Mouse (Mus musculus) frontal cortex, adult (tissue): ENCODE data around the gene Dnase1l3.

Source experiments
- ATAC-seq: cut with Nextera tagmentation; 2 replicates; pipeline ENCODE4 v1.9.2; 2017; ENCODE audit warnings: mild to moderate bottlenecking, moderate library complexity, mixed read lengths; ENCODE audit not compliant: low TSS enrichment

Dnase1l3 gene

DNA sequence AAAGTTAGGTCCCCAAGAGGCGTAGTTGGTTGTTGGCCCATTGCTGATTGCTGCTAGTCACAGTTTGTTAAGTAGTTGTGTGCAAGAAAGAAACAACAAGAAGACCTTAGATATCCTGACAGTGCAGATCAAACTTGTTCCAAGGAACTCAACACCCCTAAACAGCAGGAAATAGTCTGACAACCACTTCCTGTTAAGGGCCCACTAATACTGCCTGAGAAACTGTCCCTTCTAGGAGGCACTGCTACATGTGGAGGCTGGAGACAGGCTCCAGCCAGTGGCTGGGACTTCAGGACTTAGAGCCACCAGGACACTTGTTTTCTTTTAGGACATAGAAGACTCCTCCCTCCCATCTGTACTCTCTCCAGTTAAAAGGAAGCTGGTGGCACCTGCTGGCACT is 16.9 kb downstream of the Dnase1l3 start:
- ATAC-seq = 0 out of 2 replicates have a peak, but pooled peaks have one; percentile 52

GRCm38 (mm10) chr14:7975177-7975576 is 19.2 kb downstream of the Dnase1l3 start:
- ATAC-seq = peak; percentile 56

DNA sequence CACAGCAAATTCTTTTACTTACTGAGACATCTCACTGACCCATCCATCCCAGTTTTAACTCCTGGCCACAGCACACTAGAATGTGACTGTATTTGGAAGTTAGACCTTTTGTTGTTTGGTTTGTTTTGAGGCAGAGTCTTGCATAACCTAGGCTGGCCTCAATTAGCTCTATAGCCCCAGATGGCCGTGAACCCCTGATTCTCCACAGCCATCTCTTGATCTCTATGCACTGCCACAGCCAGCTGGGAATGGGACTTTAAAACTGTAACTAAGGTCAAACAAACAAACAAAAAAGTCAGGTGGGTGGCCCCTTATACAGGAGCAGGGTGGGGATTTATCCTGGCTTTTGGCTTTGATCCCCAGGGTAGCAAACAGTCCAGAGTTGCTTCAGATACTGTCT is 19.7 kb downstream of the Dnase1l3 start:
- ATAC-seq = no peak

DNA sequence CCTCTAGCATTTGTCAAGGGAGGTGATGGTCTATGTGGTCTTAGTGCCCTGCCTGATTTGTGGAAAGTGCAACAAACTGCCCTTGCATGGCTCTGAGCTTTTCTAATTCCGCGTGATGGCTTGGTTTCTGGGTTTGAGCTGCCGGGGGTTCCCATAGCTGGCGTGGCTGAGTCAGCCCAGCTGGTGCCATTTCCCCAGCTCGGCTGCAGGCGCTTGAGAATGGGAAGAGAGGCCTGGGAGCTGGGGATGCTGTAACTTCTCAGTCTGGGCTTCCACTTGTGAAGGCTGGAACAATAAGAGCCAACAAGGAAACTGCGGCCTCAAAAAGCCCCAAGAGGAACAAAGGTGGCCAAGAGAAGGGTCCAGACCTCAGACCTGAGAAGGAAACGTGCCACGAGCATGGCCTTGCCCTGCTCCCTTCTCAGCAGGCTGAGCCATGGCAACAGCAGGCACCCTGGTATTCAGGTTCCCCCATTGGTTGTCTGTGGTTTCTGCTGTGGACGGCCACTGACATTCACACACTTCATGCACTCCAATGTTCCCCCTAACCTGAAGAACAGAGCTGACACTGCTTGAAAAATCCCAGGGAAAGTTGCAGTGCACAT is 22.4 kb downstream of the Dnase1l3 start:
- ATAC-seq = peak; percentile 67; the same call in 1 of the 2 replicates

DNA sequence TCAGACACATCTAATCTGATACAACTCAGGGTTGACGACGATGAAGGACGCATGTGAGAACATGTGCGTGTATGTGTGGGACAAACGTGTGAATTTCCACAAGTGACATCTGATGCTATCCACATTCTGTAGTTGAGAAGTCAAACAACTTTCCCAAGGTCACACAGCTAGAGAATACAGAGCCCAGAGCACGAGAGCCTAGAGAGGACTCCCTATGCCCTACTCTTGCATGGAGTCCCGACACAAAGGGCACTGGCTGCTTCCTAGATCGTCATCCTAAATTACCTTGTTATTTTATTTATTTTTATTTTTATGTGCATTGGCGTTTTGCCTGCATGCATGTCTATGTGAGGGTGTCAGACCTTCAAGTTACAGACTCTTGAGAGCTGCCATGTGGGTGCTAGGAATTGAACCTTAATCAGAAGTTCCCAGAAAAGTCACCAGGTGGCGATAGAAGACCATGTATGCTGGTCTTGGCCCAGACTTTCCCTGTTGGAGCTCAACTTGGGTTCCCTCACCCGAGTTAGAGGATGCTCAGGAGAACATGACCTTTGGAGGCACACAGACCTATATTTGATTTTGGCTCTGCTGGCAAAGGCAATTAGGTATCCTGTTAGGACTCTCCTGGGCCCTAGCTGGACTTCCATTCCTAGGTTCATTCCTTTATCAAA is 30.0 kb downstream of the Dnase1l3 start:
- peak; percentile 86 for ATAC-seq

- no peak for ATAC-seq
These were observed 31.2 kb downstream of the Dnase1l3 start for GRCm38 (mm10) chr14:7963160-7963559.

DNA sequence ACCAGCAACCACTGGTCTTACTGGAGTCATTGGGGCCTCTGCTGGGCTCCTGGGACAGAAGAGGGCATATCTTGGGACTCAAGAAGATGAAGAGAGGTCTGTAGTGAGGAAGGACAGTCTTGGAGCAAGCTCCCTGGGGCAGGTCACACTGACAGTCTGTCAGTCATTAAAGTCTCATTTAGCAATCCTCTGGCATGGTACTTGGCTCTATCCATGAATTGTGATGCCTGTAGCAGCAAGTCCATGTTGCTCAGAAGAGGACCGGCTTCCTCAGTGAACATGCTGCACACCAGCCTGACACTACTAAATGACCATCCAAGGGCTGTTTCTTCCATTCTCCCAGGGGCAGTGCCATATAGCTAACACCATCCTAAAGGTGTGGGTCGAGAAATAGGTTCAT is 31.7 kb downstream of the Dnase1l3 start:
- ATAC-seq = no peak

DNA sequence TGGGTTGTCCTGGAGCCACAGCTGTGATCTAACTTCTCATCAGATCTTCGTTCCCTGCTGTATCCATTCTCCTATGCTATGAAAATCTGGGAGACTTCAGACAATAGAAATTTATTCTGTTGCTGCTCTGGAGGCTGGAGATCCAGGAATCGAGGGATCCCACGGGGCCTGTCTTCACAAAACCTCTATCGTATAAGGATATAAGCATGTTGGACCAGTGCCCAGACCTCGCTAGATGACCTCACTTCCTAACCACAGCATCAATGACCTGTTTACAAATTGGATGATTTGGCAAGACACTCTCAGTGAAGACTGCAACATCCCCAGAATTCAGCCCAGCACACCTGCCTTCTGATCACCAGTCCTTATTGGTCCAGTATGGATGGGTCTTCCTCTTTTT is 32.7 kb downstream of the Dnase1l3 start:
- no peak for ATAC-seq

DNA sequence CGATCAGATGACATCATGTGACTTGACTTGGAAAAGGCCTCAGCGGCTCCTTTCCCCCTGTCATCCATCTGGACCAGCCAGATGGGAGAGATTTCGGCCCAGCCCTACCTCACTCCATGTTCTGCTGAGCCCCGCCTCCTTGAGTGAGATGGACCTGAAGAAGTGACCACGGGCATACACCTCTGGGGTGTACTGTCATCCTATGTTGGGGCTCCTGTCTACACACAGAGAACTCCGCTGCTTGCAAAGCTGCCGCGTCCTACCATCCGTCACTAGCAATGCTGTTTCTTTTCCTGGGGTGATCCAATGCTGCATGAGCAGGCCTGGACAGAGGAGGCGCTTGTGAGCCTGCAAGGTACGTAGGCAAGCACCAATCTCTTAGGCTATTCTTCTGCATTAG is 33.8 kb downstream of the Dnase1l3 start:
- ATAC-seq = peak; percentile 93

DNA sequence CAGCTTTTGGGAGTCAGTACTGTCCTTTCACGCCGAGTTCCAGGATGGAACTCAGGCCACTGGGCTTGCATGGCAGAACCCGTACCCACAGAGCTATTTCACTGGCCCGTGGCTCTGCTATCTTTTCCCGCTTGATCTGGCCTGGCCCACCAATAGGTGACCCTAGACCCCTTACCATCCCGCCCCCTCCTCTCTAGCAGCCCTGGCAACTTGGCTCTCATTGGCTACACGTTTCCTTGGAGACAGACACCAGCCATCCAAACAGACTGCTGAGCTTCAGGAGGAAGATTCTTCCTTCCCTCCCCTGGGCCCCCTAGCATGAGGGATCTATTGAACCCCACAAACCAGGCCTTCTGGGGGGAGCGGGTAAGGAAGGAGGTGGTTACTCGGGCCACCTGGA is 37.3 kb downstream of the Dnase1l3 start, which contains the start of gene Gm45521:
Gene Gm45521 (plus strand): TSS at position 240 of the 400 bp plus-strand sequence.
- no peak for ATAC-seq

DNA sequence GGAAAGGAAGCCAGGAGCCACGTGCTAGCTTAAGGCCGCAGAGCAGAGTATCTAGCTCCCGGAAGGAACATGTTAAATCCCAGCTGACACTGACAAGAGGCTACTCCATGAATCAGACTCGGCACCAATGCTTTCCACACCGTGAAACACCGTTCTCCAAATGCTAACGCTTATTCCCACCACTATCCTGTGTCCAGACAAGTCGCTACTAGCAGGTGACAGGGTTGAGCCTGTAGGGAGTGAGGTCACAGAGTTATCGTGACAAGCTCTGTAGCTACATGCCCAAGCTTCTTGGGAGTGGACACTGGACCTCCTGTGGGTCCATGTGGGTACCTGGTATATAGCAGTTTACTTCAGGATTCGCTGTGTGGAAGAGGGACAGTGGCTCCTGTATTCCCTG is 37.9 kb downstream of the Dnase1l3 start:
- no peak for ATAC-seq

GRCm38 (mm10) chr14:7954071-7954471 is 40.3 kb downstream of the Dnase1l3 start:
- ATAC-seq = no peak

- no peak for ATAC-seq
These were observed 41.6 kb downstream of the Dnase1l3 start for GRCm38 (mm10) chr14:7952610-7953254.

DNA sequence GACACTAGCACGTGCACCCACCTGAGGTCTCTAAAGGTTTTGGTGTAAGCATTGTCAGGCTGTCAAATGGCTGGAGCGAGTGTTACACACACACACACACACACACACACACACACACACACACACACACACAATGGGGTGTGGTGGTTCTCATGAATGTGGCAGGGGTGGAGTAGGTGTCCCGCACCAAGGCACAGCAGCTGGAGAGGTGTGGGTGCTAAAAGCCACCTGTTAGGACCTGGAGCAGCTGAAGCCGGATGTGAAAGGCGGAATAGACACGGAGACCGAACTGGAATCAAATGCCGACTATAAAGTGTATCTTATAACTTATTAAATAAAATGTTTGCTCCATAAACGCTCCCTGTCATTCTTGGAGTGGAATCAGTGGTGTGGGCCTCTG is 43.1 kb downstream of the Dnase1l3 start:
- no peak for ATAC-seq

DNA sequence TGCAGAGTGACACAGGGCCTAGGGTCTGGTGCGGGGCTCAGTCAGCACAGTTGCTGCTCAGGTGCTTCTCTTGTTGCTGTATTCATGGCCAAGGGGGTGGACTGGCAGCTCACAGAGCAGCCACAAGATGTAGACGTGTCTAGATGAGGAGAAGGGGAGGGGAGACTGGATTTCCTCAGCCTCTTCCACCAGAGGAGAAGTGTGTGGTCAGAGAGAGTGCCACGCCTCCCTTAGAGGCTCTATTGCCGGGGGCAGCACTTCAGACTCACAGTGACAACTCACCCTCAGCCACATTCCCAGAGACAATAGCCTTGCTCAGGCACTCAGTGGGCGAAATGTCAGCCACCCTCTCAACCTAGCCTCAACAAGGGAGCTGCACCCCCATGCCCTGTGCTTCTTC is 49.1 kb downstream of the Dnase1l3 start:
- ATAC-seq = no peak

DNA sequence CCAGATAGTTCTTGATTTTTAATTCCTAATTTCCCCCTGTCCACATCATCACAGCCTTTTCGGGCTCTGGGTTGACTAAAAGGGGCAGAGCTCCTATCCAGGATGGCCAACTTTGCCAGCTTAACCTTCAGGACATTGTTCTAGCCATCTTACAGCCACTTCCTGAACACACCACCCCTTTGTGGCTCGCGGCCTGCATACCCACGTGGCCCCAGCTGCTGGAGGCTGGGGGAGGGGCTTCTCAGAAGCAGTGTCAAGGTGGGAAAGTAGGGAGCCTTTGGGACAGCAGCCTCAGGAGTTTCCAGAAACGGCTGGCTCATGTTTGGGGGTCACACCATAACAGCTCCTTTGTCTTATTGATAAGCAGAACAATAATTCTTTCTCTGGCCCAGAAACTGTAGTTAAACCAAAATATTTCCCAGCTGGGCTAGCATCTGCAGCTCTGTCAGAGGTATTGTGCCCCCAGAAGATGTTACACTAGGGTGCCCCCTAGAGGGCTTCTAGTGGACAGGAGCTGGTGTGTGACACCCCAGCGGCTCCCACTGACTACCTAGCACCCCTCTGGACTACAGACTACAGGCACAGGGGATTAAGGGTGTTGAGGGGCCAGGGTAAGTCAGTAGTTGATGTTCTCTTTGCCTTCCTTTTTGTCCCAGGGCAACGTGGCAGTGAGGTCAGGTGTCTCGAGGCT is 49.9 kb downstream of the Dnase1l3 start:
- peak; percentile 67 for ATAC-seq

- no peak for ATAC-seq
These were observed 50.6 kb downstream of the Dnase1l3 start for GRCm38 (mm10) chr14:7943801-7944135.

GRCm38 (mm10) chr14:7943101-7943800 is 51.1 kb downstream of the Dnase1l3 start:
- no peak for ATAC-seq

GRCm38 (mm10) chr14:7941413-7941812 is 53.0 kb downstream of the Dnase1l3 start:
- no peak for ATAC-seq

DNA sequence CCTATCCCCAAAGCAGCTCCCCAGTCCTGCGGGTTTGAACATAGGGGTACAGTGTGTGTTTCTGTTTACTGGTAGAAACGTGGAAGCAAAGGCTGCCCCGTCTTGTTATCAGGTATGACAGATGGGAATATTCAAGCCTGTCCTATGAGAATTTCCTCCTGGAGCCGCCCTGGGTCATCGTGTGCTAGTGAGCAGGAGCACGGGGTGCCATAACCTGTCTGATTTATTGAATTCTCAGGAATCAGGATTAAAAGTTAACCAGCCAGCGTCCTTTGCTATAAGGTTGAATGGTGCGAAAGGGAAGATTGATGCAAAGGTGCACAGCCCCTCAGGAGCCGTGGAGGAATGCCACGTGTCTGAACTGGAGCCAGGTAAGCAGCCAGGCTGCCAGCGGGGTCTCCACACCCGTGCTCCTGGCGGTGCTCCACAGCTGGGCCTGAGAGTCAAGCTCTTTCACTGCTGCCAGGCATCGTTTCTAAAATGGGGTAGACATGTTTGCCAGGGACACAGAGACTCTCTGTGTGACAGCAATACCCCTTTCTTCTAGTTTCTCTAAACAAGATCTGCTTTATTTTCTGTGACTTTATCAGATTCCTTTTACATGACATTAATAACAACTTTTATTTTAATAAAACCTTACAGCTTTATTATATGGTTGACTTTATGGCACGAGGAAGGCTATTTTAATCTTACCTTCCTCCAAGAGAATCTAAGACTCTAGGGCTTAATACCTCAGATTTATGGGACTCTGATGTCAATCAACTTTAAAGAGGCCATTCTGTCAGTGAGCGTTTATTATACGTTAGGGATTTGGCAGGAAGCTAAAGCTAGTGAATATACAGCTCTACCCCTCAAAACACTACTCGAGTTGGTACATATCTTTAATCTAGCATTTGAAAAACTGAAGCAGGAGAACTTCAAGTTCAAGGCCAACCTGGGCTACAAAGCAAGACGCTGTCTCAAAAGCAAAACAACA is 55.3 kb downstream of the Dnase1l3 start:
- no peak for ATAC-seq
